Mouse (Mus musculus) bone marrow, adult 2 months (tissue): ENCODE results near the gene Atf7. TPM values are rescaled to one million over a fixed set of nuclear protein-coding genes. Genes with fewer than 3 reads are reported as not detected.

Source experiments
- H3K27ac ChIP-seq: fragments of 200-500 bp; 2 replicates; pipeline ENCODE4 v1.5.1; 2012; ENCODE audit warnings: low read depth, mild to moderate bottlenecking, control low read depth, inconsistent platforms, low read length; ENCODE audit not compliant: control insufficient read depth, poor library complexity, insufficient read depth
- H3K4me1 ChIP-seq: fragments of 200-500 bp; 2 replicates; pipeline ENCODE4 v1.6.1; 2011; ENCODE audit warnings: low read length; ENCODE audit not compliant: control insufficient read depth, insufficient read depth
- H3K4me3 ChIP-seq: fragments of 200-500 bp; replicated peaks from 2 replicates; pipeline ENCODE3; 2011; ENCODE audit warnings: mild to moderate bottlenecking, low read depth, low read length, control low read depth; ENCODE audit not compliant: control insufficient read depth
- CTCF ChIP-seq: fragments of 200-500 bp; IDR thresholded peaks from 2 replicates; pipeline ENCODE4 v1.5.1; 2011; ENCODE audit warnings: low read length, control low read depth; ENCODE audit not compliant: control insufficient read depth, insufficient read depth
- POLR2A ChIP-seq: fragments of 200-500 bp; IDR thresholded peaks from 2 replicates; pipeline ENCODE4 v1.6.1; 2011; ENCODE audit warnings: low read depth, mild to moderate bottlenecking, control low read depth, low read length, borderline replicate concordance; ENCODE audit not compliant: control insufficient read depth
- WGBS: fragments of 180-500 bp; shearing (Covaris S2); methylation state at CpG from one replicate; pipeline ENCODE4 v1.1.7; 2018; 5-methylcytosine and 5-hydroxymethylcytosine counted together
- polyA plus RNA-seq: library from polyadenylated mRNA; stranded (reverse); fragments of >200 nt; gene quantifications from 2 replicates; pipeline ENCODE4 v1.2.4, GENCODE M21; 2011; ENCODE audit warnings: low replicate concordance; ENCODE audit not compliant: missing spikeins, insufficient read depth, insufficient read length

The Atf7 gene
- polyA plus RNA-seq, 1 experiment = 45.2 TPM

- under 1% methylated on average over 9 of the region's 9 CpGs for WGBS
- TF ChIP-seq POLR2A (no peak), CTCF (no peak)
- H3K4me3 ChIP-seq = peak overlapping the region; percentile 80
- peak overlapping the region; percentile 94 for H3K27ac ChIP-seq
- H3K4me1 ChIP-seq = no peaks in the 10 kb centered on the region; the same call in 1 of the 2 replicates
These were observed 106.4 kb downstream of the Atf7 start for GRCm38 (mm10) chr15:102518859-102519201.

DNA sequence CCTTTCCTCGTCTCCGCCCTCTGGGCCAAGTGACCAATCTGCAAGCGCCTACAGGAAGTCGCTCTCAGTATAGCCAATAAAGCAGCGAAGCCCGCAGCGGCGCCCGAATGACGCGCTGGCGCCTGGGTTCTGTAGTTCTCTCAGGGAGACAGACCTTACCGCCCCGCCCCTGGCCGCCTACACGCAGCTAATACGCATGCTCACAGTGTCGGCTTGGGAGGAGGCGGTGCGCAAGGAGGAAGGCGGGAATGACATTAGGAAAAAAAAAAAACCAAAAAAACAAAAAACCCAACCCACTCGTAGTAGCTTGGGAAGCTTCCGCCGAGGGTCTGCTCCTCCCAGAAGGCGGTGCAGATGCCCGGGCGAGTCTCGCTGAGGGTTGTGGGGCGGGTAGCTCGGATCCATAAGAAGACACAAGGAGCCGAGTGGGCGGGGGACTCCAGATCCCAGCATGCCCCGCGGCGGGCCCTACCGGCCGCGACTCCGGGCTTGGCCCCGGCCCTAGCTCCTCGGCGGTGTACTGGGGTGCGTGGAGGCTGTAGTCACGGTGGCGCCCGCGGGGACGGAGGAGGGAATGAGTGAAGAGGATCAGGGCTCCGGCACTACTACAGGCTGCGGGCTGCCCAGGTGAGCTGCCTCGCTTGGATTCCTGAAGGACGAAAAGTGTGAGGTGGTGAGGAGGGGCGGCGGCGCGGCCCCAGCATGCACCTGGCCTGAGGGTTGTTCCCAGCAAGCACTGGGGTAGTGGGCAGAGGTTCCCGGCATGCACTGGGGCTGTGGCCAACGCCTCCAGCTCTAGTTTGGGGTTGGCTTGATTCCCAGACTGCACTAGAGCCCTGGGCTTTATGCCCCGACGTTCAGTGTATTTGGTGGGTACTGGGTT is 107.0 kb downstream of the Atf7 start, which contains the start of gene Tarbp2:
Gene Tarbp2, plus strand, starts transcription at position 217 of the 883 bp plus-strand sequence.
- under 1% methylated on average over 60 of the region's 60 CpGs for WGBS
- H3K4me3 ChIP-seq = peak within 1 kb of the TSS; percentile 80
- TF ChIP-seq POLR2A (peak; percentile 75; the same call in 1 of the 2 replicates), CTCF (peak; percentile 10; the same call in 1 of the 2 replicates)
- peak within 1 kb of the TSS; percentile 94 for H3K27ac ChIP-seq
- H3K4me1 ChIP-seq = no peaks in the 10 kb centered on the region; the same call in 1 of the 2 replicates

DNA sequence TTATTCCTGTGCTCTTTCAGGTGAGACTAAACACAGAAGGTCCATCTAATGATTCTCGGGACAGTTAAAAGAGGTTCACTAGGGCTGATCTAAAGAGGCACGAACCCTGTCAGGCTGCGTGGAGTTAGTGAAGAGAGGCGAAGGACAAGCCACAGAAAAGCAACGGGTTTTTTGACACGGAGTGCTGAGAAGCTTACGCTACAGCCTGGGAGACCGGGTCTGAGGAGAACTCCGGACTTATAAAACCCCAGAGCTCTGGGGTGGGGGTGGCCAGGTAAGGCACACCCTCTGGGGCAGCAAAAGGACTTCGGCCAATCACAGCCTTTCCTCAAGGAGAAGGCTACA is 107.7 kb downstream of the Atf7 start:
- peak overlapping the region; percentile 78 for H3K4me3 ChIP-seq
- no peak overlapping the region for H3K27ac ChIP-seq
- TF ChIP-seq POLR2A = no peak
- TF ChIP-seq CTCF = no peak
- no peaks in the 10 kb centered on the region; the same call in 1 of the 2 replicates for H3K4me1 ChIP-seq
- 0% methylated on average over 10 of the region's 10 CpGs for WGBS

- H3K27ac ChIP-seq = no peak within 1 kb of the TSS
- TF ChIP-seq POLR2A (no peak), CTCF (no peak)
- no peaks in the 10 kb centered on the region; the same call in 1 of the 2 replicates for H3K4me1 ChIP-seq
- WGBS = under 1% methylated on average over 43 of the region's 43 CpGs
- peak within 1 kb of the TSS; percentile 78 for H3K4me3 ChIP-seq
These were observed 108.4 kb downstream of the Atf7 start, which contains the start of gene Map3k12 for GRCm38 (mm10) chr15:102516728-102517404. TSS of gene Map3k12 (minus strand) at chr15:102517064.

DNA sequence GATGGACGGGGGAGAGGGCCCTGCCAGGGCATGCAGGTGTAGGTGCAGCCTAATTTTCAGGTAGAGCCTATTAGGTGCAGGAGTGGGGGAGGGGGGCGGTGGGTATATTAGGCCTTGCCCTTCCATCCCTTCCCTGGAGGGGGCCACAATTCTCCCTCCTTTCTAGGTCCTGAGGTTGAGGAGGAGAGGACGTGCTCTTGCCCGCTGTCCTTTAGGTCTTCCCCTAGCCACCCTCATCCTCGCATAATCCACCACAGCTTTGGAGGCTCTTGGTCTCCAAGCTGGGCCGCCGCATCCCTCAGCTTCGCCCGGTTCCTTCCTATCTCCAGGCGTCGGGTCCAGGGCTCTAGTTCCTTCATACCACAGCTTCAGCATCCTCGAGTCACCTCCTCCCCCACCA is 109.0 kb downstream of the Atf7 start:
- H3K27ac ChIP-seq = no peak overlapping the region
- H3K4me1 ChIP-seq = no peaks in the 10 kb centered on the region; the same call in 1 of the 2 replicates
- no peak for TF ChIP-seq POLR2A
- TF ChIP-seq CTCF = no peak
- H3K4me3 ChIP-seq = peak overlapping the region; percentile 63
- WGBS = 9% methylated on average over 12 of the region's 12 CpGs

GRCm38 (mm10) chr15:102515791-102516190 is 109.5 kb downstream of the Atf7 start:
- Histone ChIP-seq H3K4me3 (no peak overlapping the region), H3K4me1 (no peaks in the 10 kb centered on the region; the same call in 1 of the 2 replicates), H3K27ac (no peak overlapping the region)
- 90% methylated on average over 4 of the region's 4 CpGs for WGBS
- TF ChIP-seq CTCF (no peak), POLR2A (no peak)

DNA sequence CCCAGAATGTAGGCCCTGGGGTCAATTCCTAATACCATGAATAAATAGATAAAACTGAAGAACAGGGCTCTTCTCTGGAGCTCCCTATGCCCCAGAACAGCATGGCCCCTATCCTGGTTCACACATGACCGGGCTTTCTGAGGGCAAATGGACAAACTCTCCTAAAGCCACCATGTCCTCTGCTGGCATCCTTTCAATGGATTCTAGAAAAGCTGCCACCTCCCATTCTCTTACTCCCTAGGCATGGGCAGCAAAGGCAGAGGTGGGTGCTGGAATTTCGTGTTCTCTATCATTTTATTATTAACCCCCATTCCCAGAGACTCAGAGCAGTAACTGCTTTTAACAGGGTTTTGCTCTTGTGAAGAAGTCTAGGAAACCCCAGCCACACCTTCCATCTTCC is 110.0 kb downstream of the Atf7 start:
- no peak for TF ChIP-seq CTCF
- TF ChIP-seq POLR2A = no peak
- Histone ChIP-seq H3K27ac (no peak overlapping the region), H3K4me1 (no peaks in the 10 kb centered on the region; the same call in 1 of the 2 replicates), H3K4me3 (no peak overlapping the region)
- 70% methylated on average over 2 of the region's 2 CpGs for WGBS

GRCm38 (mm10) chr15:102513004-102513403 is 112.3 kb downstream of the Atf7 start:
- no peaks in the 10 kb centered on the region; the same call in 1 of the 2 replicates for H3K4me1 ChIP-seq
- WGBS = 68% methylated on average over 3 of the region's 3 CpGs

More at GRCm38 (mm10) chr15:102513004-102513403, 112.3 kb downstream of the Atf7 start:
- no peak overlapping the region for H3K4me3 ChIP-seq
- H3K27ac ChIP-seq = no peak overlapping the region
- TF ChIP-seq CTCF = no peak
- no peak for TF ChIP-seq POLR2A
